Mouse (Mus musculus): Measurements from ENCODE around the gene Hoxd8. TPM values are rescaled to one million over a fixed set of nuclear protein-coding genes. Genes with fewer than 3 reads are reported as not detected.

Hoxd8 gene
- polyA plus RNA-seq, 1 experiment from 2014 or later = 36.4 TPM

GRCm38 (mm10) chr2:74737578-74738070 lies 33.2 kb downstream of the Hoxd8 start:
- peaks cover 26% of the 10 kb centered on the region for H3K27me3 ChIP-seq
- no peaks in the 10 kb centered on the region for H3K36me3 ChIP-seq
- no peaks in the 10 kb centered on the region for H3K9me3 ChIP-seq (replicated peaks)
- 31% methylated on average over 7 of the region's 7 CpGs for WGBS
- peak overlapping the region; percentile 33; the same call in 1 of the 2 replicates for H3K9ac ChIP-seq
- H3K4me1 ChIP-seq = peaks cover 93% of the 10 kb centered on the region
- H3K4me3 ChIP-seq (replicated peaks) = peak overlapping the region; percentile 45
- ATAC-seq (replicated peaks; ENCODE audit: low FRiP score) = no peak
- peak overlapping the region; percentile 77 for H3K4me2 ChIP-seq
- H3K27ac ChIP-seq = peak overlapping the region; percentile 96

GRCm38 (mm10) chr2:74738623-74739475 lies 34.4 kb downstream of the Hoxd8 start:
- Histone ChIP-seq H3K9me3 (replicated peaks) (no peaks in the 10 kb centered on the region), H3K4me3 (replicated peaks) (peak overlapping the region; percentile 45), H3K9ac (peak overlapping the region; percentile 33), H3K36me3 (no peaks in the 10 kb centered on the region), H3K27ac (peak overlapping the region; percentile 96), H3K27me3 (peaks cover 29% of the 10 kb centered on the region), H3K4me2 (peak overlapping the region; percentile 77), H3K4me1 (peaks cover 81% of the 10 kb centered on the region)
- ATAC-seq (replicated peaks; ENCODE audit: low FRiP score) = no peak
- 9% methylated on average over 20 of the region's 20 CpGs for WGBS

DNA sequence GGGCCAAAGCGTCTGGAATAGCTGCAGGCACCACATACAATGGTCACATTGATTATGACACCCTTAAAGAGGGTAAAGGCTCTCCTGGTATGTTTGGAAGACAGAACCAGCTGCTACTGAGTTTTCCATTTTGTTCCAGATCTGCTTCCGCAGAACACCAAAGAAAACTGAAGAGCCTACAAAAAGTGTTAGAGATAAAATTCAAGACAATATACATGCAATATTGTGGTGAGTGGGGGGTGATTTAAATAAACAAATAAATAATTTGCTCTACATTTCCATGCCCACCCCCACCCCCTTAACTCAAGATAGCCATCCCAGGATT lies 35.0 kb downstream of the Hoxd8 start:
- Histone ChIP-seq H3K4me2 (peak overlapping the region; percentile 77), H3K27me3 (peaks cover 34% of the 10 kb centered on the region), H3K4me1 (peaks cover 77% of the 10 kb centered on the region), H3K27ac (peak overlapping the region; percentile 96), H3K36me3 (no peaks in the 10 kb centered on the region), H3K9ac (peak overlapping the region; percentile 33; the same call in 1 of the 2 replicates), H3K4me3 (replicated peaks) (peak overlapping the region; percentile 45), H3K9me3 (replicated peaks) (no peaks in the 10 kb centered on the region)
- 36% methylated on average over 2 of the region's 2 CpGs for WGBS
- ATAC-seq (replicated peaks; ENCODE audit: low FRiP score) = no peak

DNA sequence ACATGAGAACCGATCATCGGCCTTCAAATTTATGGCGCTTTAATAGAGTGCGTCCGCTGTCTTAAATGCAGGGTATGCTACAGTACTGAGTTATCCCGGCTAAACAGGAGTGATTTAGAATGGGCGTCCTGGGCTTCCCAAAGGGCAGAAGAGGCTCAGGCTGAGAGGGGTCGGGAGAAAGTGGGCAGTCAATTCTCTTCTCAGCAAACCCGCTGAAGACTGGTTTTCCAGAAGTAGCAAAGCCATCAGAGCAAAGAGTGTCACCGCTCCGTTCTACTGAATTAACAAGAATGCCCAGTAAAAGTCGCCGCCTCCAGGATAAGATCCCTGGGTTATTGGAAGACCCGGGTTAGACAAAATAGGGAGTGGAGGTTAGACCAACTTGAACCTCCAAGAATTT lies 35.5 kb downstream of the Hoxd8 start:
- Histone ChIP-seq H3K9me3 (replicated peaks) (no peaks in the 10 kb centered on the region), H3K27me3 (peaks cover 34% of the 10 kb centered on the region), H3K9ac (peak overlapping the region; percentile 53), H3K27ac (peak overlapping the region; percentile 96), H3K4me3 (replicated peaks) (peak overlapping the region; percentile 45), H3K4me2 (peak overlapping the region; percentile 77), H3K4me1 (peaks cover 73% of the 10 kb centered on the region), H3K36me3 (no peaks in the 10 kb centered on the region)
- 6% methylated on average over 14 of the region's 14 CpGs for WGBS
- no peak for ATAC-seq (replicated peaks; ENCODE audit: low FRiP score)

DNA sequence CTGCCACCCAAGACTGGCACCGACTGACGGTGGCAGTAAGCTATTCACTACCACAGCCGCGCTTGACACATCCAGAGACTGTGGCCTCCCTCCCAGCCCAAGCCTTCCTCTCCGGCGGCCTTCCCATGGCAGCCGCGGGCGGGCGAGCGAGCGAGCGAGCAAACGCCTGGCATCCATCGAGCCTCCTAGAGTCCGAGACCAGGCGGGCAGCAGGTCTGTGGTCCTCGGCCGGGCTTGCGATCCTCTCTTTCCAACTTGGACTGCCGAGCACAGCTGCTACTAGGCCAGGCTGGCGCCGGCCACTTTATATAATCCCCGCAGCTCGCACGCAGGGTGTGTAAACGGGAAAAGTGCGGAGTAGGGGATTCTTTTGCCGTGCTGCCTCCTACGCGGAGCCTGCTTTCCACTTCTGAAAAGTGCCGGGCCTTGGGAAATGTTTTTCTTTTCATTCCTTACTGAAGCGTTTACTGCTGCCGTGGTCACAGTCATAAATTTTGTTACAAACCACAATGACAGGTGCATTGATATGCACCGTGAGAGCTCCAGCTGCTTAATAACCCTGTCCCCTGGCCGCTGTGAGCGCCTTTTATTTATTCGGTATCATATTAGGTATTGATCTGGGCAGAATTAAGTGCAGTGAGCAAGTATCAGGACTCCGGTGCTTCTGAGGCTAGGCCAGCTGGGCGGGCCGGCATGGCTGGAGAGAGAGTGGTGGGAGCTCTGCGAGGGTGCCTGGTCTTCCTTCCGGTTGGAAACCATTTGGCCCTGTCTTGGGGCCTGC lies 36.1 kb downstream of the Hoxd8 start:
- peaks cover 71% of the 10 kb centered on the region for H3K4me1 ChIP-seq
- WGBS = 2% methylated on average over 43 of the region's 43 CpGs
- ATAC-seq (replicated peaks; ENCODE audit: low FRiP score) = peak; percentile 59
- peaks cover 36% of the 10 kb centered on the region for H3K27me3 ChIP-seq
- H3K27ac ChIP-seq = peak overlapping the region; percentile 96
- H3K36me3 ChIP-seq = no peaks in the 10 kb centered on the region
- no peaks in the 10 kb centered on the region for H3K9me3 ChIP-seq (replicated peaks)
- H3K9ac ChIP-seq = peak overlapping the region; percentile 53
- peak overlapping the region; percentile 77 for H3K4me2 ChIP-seq
- peak overlapping the region; percentile 45 for H3K4me3 ChIP-seq (replicated peaks)

DNA sequence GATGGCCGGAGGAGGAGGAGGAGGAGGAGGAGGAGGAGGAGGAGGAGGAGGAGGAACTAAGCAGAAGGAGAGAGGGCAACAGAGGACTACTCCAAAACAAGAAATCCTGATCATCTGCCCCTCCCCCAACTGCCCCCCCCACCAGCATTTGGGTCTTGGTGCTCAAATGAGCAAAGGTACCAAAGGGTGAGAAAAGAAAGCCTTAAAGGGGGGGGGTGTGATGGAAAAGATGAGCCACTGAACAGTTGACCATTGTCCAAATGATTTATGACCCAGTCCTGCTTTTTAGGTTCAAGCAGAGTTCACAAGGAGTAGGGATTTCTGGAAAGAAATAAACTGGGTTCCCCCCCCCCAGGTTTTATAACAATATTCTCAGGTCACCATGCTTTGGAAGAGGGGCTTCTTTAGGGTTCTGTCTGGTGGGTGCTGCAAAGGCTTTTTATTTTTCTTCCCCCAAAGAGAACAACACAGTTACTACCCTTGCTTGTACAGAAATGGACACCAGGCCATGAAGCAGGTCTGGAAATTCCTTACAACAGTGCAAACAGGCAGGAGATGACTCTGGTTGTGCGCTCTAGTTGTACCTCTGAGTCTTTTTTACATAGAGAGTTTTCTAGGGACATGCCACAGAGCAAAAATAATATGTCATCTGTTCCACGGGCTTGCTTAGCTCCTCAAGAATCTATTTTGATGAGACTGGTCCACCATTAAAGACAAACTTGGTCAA lies 37.0 kb downstream of the Hoxd8 start:
- 38% methylated on average over 2 of the region's 3 CpGs for WGBS
- Histone ChIP-seq H3K4me3 (replicated peaks) (no peak overlapping the region), H3K27me3 (peaks cover 40% of the 10 kb centered on the region), H3K27ac (peak overlapping the region; percentile 75), H3K4me1 (peaks cover 71% of the 10 kb centered on the region), H3K4me2 (no peak overlapping the region), H3K36me3 (no peaks in the 10 kb centered on the region), H3K9ac (no peak overlapping the region), H3K9me3 (replicated peaks) (no peaks in the 10 kb centered on the region)
- ATAC-seq (replicated peaks; ENCODE audit: low FRiP score) = 0 out of 2 replicates have a peak, but pooled peaks have one; percentile 11

GRCm38 (mm10) chr2:74741979-74742277 lies 37.5 kb downstream of the Hoxd8 start:
- no peaks in the 10 kb centered on the region for H3K9me3 ChIP-seq (replicated peaks)
- H3K4me2 ChIP-seq = no peak overlapping the region
- no peak overlapping the region for H3K9ac ChIP-seq
- no peak overlapping the region for H3K4me3 ChIP-seq (replicated peaks)
- peak overlapping the region; percentile 75 for H3K27ac ChIP-seq
- peaks cover 71% of the 10 kb centered on the region for H3K4me1 ChIP-seq
- H3K27me3 ChIP-seq = peaks cover 41% of the 10 kb centered on the region
- no peak for ATAC-seq (replicated peaks; ENCODE audit: low FRiP score)
- H3K36me3 ChIP-seq = no peaks in the 10 kb centered on the region

GRCm38 (mm10) chr2:74745540-74746297 lies 41.3 kb downstream of the Hoxd8 start:
- Histone ChIP-seq H3K27ac (peak overlapping the region; percentile 61; the same call in 1 of the 2 replicates), H3K27me3 (peaks cover 31% of the 10 kb centered on the region), H3K4me2 (peak overlapping the region; percentile 73), H3K9ac (no peak overlapping the region; the same call in 1 of the 2 replicates), H3K4me1 (peaks cover 68% of the 10 kb centered on the region), H3K4me3 (replicated peaks) (peak overlapping the region; percentile 32), H3K9me3 (replicated peaks) (no peaks in the 10 kb centered on the region), H3K36me3 (no peaks in the 10 kb centered on the region)
- WGBS = 27% methylated on average over 6 of the region's 6 CpGs
- no peak for ATAC-seq (replicated peaks; ENCODE audit: low FRiP score)

DNA sequence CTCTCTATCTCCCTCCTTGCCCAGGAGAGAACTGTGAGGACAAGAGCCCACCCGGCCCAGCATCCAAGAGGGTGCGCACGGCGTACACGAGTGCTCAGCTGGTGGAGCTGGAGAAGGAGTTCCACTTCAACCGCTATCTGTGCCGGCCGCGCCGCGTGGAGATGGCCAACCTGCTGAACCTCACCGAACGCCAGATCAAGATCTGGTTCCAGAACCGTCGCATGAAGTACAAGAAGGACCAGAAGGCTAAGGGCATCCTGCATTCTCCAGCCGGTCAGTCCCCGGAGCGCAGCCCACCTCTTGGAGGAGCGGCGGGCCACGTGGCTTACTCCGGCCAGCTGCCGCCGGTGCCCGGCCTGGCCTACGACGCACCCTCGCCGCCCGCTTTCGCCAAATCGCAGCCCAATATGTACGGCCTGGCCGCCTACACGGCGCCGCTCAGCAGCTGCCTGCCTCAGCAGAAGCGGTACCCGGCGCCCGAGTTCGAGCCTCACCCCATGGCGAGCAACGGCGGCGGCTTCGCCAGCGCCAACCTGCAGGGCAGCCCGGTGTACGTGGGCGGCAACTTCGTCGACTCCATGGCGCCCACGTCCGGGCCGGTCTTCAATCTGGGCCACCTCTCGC lies 42.0 kb downstream of the Hoxd8 start:
- WGBS = 8% methylated on average over 58 of the region's 58 CpGs
- H3K27me3 ChIP-seq = peaks cover 38% of the 10 kb centered on the region
- ATAC-seq (replicated peaks; ENCODE audit: low FRiP score) = no peak; the same call in 1 of the 2 replicates
- H3K4me1 ChIP-seq = peaks cover 62% of the 10 kb centered on the region
- H3K27ac ChIP-seq = peak overlapping the region; percentile 61
- no peaks in the 10 kb centered on the region for H3K9me3 ChIP-seq (replicated peaks)
- no peaks in the 10 kb centered on the region for H3K36me3 ChIP-seq
- H3K4me2 ChIP-seq = peak overlapping the region; percentile 73
- H3K4me3 ChIP-seq (replicated peaks) = peak overlapping the region; percentile 32
- peak overlapping the region; percentile 44 for H3K9ac ChIP-seq

DNA sequence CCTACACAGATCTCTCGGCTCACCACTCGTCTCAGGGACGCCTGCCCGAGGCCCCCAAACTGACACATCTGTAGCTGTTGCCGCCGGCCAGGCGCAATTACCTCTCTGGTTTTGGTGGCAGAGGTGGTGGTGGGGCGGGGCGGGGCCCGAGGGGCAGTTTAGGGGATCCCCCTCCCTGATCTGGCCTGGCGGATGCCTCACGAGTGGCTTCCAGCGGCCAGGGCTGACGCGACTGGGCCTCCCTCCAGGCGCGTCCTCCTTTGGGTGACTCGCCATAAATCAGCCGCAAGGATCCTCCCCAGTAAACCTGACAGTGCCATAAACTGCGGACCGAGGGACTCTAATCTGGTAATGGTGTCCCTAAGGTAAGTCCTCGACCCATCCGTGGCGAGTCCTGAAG lies 42.6 kb downstream of the Hoxd8 start:
- H3K4me2 ChIP-seq = peak overlapping the region; percentile 73
- ATAC-seq (replicated peaks; ENCODE audit: low FRiP score) = peak; percentile 40; the same call in 1 of the 2 replicates
- H3K36me3 ChIP-seq = no peaks in the 10 kb centered on the region
- peaks cover 57% of the 10 kb centered on the region for H3K4me1 ChIP-seq
- no peaks in the 10 kb centered on the region for H3K9me3 ChIP-seq (replicated peaks)
- H3K9ac ChIP-seq = peak overlapping the region; percentile 44
- WGBS = 19% methylated on average over 24 of the region's 24 CpGs
- peak overlapping the region; percentile 61 for H3K27ac ChIP-seq
- peaks cover 43% of the 10 kb centered on the region for H3K27me3 ChIP-seq
- H3K4me3 ChIP-seq (replicated peaks) = peak overlapping the region; percentile 32

All from kidney, embryonic 15.5 days (tissue).